Mouse (Mus musculus) CD4-positive, CD25-positive, alpha-beta regulatory T cell, adult 2 months (primary cell): Measurements from ENCODE around the gene Homer2.
A peak's percentile ranks its signal among the peaks of the same experiment; 100 is the strongest.

Source experiments
- DNase-seq: peaks from one replicate; pipeline ENCODE4 v3.0.0-alpha.2; 2012; ENCODE audit warnings: low read depth, low spot score

Gene Homer2

DNA sequence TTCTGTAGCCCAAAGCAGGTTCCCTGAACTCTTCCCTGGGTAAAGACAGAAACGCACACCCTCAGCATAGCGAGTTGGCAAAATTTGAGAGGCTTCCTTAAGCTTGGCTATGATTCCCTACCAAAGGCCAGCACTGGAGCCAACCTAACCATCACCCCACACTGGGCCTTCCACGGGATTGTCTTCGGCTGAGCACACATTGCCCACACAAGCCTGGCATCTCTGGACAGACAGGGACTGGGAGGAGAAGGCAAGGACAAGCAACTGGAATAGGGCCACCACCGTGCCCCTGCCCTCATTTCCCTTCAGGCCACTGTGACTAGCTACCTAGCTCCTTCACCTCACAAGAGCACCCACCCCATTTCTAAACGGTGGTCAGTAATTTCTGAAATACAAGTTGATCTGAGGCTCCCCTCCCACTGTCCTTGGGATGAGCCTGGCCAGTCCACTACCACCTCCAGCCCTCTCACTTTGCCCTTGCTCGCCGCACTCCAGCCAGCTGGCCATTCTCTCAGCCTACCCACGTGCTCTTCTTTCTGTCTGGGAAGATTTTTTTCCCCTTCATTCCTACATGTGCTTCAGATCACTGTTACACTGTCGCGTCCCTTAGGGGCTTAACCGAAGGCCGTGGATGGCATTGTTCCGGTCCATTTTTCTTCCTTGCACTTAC is at the start of gene Homer2:
Homer2 (minus strand) TSS at position 57 of the 670 bp plus-strand sequence.
- DNase-seq: no peak

GRCm38 (mm10) chr7:81747956-81748355 is 40.6 kb upstream of the Homer2 start:
- DNase-seq: no peak

- DNase-seq: peak; percentile 15
Measured at GRCm38 (mm10) chr7:81744145-81744544, 36.8 kb upstream of the Homer2 start.

- no peak for DNase-seq
Measured at GRCm38 (mm10) chr7:81740010-81740409, 32.7 kb upstream of the Homer2 start.

- no peak for DNase-seq
Measured at GRCm38 (mm10) chr7:81738720-81739385, 31.5 kb upstream of the Homer2 start.

DNA sequence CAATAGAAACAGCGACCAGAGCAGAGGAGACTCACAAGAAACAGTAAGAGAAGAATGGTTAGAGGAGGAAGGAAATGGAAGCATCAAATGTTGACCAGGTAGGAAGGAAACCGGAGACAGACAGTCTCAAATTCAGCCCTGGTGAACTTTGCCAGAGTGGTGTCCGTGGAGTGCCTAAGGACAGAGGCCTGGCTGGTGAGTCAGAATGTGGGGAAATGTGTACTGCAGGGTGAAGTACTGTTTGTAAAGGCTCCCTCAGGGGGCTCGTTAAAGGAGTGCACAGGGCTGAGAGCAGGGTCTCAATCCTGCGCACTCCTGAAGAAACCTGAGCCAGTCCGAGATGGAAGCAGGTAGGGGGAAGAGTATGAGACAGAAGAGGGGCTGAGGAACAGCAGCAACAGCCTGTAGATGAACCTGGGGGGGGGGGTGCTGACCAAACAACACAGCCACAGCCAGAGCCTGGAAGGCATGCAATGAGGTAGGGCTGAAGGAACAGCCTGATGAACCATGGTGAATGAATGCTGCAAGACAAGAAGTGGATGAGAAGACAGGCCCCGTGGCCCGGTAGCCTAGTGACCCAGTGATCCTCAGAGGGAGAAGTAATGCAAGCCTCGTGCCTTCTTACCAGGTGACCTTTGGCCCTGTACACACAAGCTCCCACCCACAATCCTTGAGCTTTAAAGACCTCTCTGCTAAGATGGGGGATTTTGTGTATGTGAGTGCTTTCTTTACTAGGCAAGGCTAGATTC is 28.1 kb upstream of the Homer2 start:
- DNase-seq: no peak

DNA sequence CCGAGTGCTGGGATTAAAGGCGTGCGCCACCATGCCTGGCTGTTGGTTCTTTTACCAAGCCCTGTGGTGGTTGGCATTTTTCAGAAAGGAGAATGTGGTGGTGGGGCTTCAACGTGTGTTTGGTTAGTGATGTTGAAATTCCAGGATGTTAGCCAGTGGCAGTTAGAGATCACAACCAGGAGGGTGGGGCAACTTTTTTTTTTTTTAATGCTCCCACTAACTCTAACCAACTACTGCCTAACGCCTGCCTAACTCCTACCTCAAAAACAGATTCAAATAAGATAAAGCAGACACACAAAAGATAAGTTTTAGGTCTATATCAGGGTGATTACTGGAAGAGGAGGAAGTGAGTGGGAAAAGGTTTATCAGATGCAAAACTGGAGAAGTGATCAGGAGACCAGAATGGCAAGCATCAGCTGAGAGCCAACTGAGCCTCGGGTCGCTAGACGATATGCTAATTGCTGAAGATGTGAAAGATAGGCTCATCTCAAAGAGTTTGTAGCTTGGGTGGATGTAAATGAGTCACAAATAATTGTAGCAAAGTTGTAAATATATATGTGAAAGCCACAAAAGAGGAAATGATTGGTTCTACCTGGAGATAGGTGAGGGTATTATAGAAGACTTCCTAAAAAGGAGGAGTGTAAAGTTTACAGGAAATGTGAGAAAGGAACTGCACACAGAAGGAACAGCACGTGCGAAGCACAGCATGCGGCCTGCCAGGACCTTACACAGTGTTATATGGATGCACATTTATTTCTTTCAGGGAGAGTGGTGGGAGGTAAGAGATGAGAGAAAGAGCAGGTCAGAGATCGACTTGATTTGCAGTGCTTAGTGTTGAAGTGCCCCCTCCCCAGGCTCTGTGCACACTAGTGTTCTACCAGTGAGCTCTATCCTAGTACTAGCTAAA is 25.1 kb upstream of the Homer2 start:
- no peak for DNase-seq

DNA sequence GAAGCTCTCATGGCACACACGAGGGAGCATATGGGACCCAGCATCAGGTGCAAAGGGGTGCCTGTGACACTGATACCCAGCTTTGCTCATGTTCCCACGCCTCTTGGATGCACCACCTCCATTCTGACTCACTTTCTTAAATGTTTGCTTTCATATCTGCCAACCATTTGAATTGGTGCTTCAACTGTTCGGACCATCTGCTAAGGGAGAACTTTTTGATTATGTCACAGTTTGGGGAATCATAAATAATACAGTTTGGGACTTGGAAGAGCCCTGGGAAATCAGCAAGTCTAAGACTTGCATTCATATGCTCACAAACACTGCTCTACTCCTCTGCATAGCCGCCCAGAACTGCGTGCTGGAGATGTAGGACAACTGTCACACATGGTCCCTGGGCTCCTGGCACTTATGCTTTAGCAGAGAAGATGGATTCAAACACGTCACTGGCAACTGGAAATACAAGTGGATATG is 23.9 kb upstream of the Homer2 start:
- DNase-seq: no peak

DNA sequence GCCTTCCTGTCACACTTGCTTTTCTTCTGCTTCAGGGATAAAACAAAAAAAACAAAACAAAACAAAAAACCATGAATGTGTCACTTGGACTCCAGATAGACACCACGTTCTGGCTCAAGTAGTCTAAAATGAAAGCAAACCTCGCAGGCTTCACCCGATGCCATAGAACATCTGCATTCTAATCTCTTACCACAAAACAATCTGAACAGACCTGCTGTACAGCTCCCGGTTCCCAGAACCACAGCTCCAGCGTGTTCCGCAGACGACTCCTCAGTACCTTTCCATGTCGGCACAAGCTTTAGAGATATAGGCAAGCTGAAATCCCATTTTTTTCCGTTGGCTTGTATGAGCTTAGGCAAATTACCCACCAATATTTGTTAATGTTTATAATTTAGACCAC is 22.5 kb upstream of the Homer2 start:
- DNase-seq: no peak

- DNase-seq: no peak
Measured at GRCm38 (mm10) chr7:81727716-81728115, 20.4 kb upstream of the Homer2 start.

- DNase-seq: no peak
Measured at GRCm38 (mm10) chr7:81726728-81727005, 19.3 kb upstream of the Homer2 start.

DNA sequence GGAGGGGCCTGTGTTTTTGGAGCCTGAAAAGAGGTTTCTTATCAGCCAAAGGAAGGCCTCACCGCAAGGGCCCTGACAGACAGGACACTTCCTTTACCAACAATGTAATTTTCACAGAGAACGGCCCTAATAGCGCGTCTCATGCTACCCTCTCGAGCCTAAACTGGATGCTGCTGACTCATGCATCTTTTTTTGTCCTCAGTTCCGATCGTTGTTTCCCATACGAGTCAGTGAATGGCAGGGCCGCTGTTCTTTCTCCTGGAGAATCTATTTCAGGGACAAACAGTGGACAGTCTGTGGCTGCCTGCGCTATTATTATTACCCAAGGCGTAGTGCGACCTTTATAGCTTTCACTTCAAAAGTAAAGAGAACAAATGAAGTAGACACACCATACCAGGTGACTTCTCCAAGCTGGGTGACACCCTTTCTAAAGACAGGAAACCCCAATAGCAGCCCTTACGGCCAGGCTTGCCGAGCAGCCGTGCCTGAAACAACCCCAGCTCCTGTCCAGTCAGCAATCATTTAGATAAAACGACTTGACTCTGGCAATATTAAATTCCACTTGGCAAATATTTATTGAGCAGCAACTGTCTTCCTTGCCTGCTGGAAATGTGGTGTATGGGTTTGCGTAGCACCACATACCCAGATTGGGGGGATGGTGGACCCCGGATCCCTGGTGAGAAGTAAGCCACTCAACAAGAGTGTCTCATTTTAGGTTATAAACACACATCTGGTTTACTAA is 18.8 kb upstream of the Homer2 start:
- DNase-seq: no peak

DNA sequence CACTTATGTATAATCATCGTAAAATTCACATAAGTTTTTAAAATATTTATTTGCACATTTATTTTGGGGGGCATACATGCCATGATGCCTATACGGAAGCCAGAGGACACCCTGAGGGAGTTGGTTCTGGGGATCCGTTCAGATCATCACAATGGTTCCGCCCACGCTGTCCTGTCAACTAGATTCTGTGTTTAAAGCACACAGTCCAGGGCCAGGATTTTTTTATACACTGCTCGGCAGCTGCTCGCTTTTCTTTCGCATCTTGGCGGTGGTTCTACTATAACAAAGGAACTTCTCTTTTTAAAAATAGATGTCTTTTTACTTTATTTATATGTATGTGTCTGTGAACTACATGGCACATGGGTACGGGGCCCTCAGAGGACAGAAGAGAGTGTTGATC is 16.5 kb upstream of the Homer2 start:
- no peak for DNase-seq

DNA sequence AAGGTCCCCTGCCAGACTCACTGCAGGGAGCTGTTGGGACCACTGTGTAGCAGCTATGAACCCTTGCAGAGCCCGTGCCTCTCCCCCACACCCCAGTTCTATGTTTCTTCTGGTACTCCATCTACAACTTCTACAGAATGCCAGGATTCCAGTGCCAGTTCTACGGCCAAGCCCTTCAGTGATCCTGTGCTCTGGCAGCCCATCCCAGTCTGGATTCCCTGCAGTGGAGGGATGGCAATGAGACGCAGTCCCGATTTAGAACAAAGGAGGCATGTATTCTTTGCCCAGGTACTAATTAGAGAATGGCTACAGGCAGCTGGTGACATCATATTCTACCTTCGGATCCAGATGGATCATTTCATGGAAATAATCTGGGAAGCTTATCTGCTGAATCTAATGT is 13.9 kb upstream of the Homer2 start:
- no peak for DNase-seq

DNA sequence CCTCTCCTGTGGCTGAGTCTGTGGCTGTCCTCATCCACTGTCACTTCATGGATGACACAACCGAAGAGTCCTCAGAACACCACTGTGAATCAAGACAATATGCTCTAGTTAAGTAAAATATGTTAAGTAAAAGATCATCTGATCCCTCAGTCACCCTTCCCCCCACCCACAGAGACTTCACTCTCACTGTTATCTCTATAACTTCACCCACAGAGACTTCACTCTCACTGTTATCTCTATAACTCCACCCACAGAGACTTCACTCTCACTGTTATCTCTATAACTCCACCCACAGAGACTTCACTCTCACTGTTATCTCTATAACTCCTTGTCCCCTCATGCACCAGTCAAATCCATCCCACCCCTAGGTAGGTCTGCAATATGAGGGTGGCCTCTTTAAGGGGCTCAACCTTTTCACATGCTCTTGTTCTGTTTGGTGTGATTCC is 11.9 kb upstream of the Homer2 start:
- no peak for DNase-seq

- DNase-seq: no peak
Measured at GRCm38 (mm10) chr7:81718657-81719056, 11.3 kb upstream of the Homer2 start.

DNA sequence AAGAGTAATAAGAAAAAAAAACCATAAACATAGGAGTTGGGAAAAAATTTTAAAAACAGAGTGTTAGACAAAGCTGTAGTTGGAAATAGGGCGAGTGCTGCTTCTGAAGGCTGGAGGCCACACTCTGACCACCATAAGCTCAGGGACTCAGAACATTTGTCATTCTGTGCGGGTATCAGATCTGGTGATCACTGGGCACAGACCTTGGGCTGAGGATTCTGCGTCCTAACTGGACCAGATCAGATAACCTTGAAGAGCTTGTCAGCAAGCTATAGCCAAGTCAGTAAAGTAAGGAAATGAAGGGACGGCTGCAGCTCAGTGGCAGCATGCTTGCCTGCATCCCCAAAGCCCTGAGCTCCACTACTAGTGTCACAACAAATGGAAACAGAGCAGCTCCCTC is 2.8 kb upstream of the Homer2 start:
- DNase-seq: no peak

- DNase-seq: no peak
Measured at GRCm38 (mm10) chr7:81708165-81708564, 838 bp upstream of the Homer2 start.

DNA sequence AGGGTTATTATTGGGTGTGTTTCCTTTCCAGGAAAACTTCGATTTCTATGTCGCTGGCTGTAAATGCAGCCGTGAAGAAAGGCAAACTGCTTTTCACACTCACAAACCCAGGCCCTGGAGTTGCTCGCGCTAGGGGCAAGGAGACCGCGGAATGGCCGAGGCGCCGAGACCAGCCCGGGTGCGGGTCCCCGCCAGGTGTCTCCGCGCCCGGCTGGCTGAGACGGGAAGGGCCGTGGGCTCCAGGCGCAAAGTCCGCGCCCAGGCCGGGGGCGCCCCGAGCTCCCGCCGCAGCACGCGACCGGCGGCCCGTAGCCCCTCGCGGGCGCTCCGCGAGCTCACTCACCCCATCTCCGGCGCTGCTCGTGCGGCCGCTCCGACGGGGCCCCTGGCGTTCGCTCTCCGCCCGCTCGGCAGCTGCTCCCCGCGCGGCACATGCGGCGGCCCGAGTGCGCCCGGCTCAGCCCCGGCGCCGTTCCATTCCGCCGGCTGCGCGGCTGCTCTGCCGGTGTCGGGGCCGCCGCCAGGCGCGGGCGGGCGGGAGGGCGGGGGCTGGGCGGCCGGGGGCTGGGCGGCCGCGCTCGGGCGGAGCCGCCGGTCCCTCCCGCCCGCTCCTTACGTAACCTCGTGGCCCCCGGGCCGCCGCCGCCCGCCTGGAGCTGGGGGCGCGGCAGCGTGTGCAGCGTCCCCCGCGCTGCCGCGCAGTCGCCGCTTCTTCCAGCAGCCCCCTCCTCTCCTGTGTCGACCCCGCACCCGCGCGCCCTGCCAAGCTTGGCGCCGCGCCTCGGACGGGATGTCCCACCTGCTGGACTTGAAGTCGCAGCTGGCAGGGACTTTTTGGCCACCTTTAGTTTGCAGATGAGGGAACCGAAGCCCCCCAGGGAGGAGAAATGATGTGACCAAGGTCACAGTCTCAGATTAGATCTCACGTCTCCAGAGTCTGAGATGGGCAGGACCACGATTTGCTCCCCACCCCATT is 623 bp downstream of the Homer2 start:
- DNase-seq: no peak

- no peak for DNase-seq
Measured at GRCm38 (mm10) chr7:81706027-81706415, 1.3 kb downstream of the Homer2 start.
